Mouse (Mus musculus) B cell, adult (primary cell): ENCODE data around the gene Arnt2. TPM values are rescaled to one million over a fixed set of nuclear protein-coding genes. Genes with fewer than 3 reads are reported as not detected.

ENCODE experiments used
- total RNA-seq: library from RNA; stranded (reverse); gene quantifications from 4 replicates; pipeline ENCODE4 v1.2.4, GENCODE M21; 2023; ENCODE audit not compliant: inconsistent age

The Arnt2 gene
- total RNA-seq: not detected in 4 replicates

GRCm38 (mm10) chr7:84409896-84410521 is at the start of gene Arnt2:
Gene Arnt2 (minus strand): TSS chr7:84410176.

Other genes starting within 250 kb of the Arnt2 start
- gene Gm2115, start 118.8 kb upstream of the Arnt2 start, total RNA-seq: not detected in 4 replicates
- 2.0 to 4.6 TPM (median 2.2 TPM) in 4 replicates for gene Fah, start 196.5 kb upstream of the Arnt2 start, total RNA-seq